Mouse (Mus musculus): ENCODE measurements at regions not wholly inside any gene's neighbourhood (a gene's known extent, or its start where the extent isn't known, plus 50 kb on each side); places are given as distances from the start of the nearest gene placed in this dataset.
A peak's percentile ranks its signal among the peaks of the same experiment; 100 is the strongest.

- DNase-seq (ENCODE audit: low spot score), result no peak
These were observed 231.4 kb upstream of the Chd6 start for GRCm38 (mm10) chr2:161340291-161340690.

- DNase-seq (ENCODE audit: low spot score), result peak; percentile 64
These were observed 230.6 kb upstream of the Chd6 start for GRCm38 (mm10) chr2:161339327-161340001.

- peak; percentile 41 for DNase-seq (ENCODE audit: low spot score)
These were observed 230.1 kb upstream of the Chd6 start for GRCm38 (mm10) chr2:161338953-161339326.

- peak; percentile 42 for DNase-seq (ENCODE audit: low spot score)
These were observed 223.8 kb upstream of the Chd6 start for GRCm38 (mm10) chr2:161332653-161333052.

GRCm38 (mm10) chr2:161331850-161332365 lies 223.0 kb upstream of the Chd6 start:
- DNase-seq (ENCODE audit: low spot score), result no peak

GRCm38 (mm10) chr2:161302796-161303195 lies 193.9 kb upstream of the Chd6 start:
- DNase-seq (ENCODE audit: low spot score), result no peak

- no peak for DNase-seq (ENCODE audit: low spot score)
These were observed 160.1 kb upstream of the Chd6 start for GRCm38 (mm10) chr2:161268861-161269413.

- DNase-seq (ENCODE audit: low spot score), result no peak
These were observed 157.6 kb upstream of the Chd6 start for GRCm38 (mm10) chr2:161266476-161266875.

GRCm38 (mm10) chr2:161265211-161265610 lies 156.3 kb upstream of the Chd6 start:
- DNase-seq (ENCODE audit: low spot score), result no peak

GRCm38 (mm10) chr2:161252761-161253160 lies 143.9 kb upstream of the Chd6 start:
- no peak for DNase-seq (ENCODE audit: low spot score)

- DNase-seq (ENCODE audit: low spot score), result no peak
These were observed 132.8 kb upstream of the Chd6 start for GRCm38 (mm10) chr2:161241665-161242064.

- DNase-seq (ENCODE audit: low spot score), result no peak
These were observed 128.5 kb upstream of the Chd6 start for GRCm38 (mm10) chr2:161237280-161237819.

- DNase-seq (ENCODE audit: low spot score), result no peak
These were observed 124.4 kb upstream of the Chd6 start for GRCm38 (mm10) chr2:161233155-161233741.

GRCm38 (mm10) chr2:161231405-161231804 lies 122.5 kb upstream of the Chd6 start:
- no peak for DNase-seq (ENCODE audit: low spot score)

- DNase-seq (ENCODE audit: low spot score), result no peak
These were observed 106.9 kb upstream of the Chd6 start for GRCm38 (mm10) chr2:161215736-161216135.

- peak; percentile 90 for DNase-seq (ENCODE audit: low spot score)
These were observed 106.0 kb upstream of the Chd6 start for GRCm38 (mm10) chr2:161214681-161215458.

- DNase-seq (ENCODE audit: low spot score), result no peak
These were observed 103.5 kb upstream of the Chd6 start for GRCm38 (mm10) chr2:161212322-161212882.

- DNase-seq (ENCODE audit: low spot score), result no peak
These were observed 88.0 kb upstream of the Chd6 start for GRCm38 (mm10) chr2:161196713-161197372.

- DNase-seq (ENCODE audit: low spot score), result no peak
These were observed 78.6 kb upstream of the Chd6 start for GRCm38 (mm10) chr2:161187516-161187915.

- DNase-seq (ENCODE audit: low spot score), result peak; percentile 8
These were observed 76.2 kb upstream of the Chd6 start for GRCm38 (mm10) chr2:161185122-161185521.

GRCm38 (mm10) chr2:161177355-161178021 lies 68.6 kb upstream of the Chd6 start:
- peak; percentile 84 for DNase-seq (ENCODE audit: low spot score)
